Mouse (Mus musculus): ENCODE measurements at regions not wholly inside any gene's neighbourhood (a gene's known extent, or its start where the extent isn't known, plus 50 kb on each side); places are given as distances from the start of the nearest gene placed in this dataset.
"Not testable (repeated sequence)": the region's sequence is repeated elsewhere in the genome, so short reads cannot be mapped to it uniquely, and the experiment has no call there.

- 59% methylated on average over 2 of the region's 2 CpGs for WGBS
- TF ChIP-seq CTCF (IDR thresholded peaks at IDR 0.05; ENCODE audit: insufficient read depth, low read depth, low read length) (no peak), POLR2A (IDR thresholded peaks at IDR 0.05; ENCODE audit: insufficient read depth, low read depth, low read length) (no peak)
- Histone ChIP-seq H3K27ac (ENCODE audit: insufficient read depth, low read depth, low read length) (no peak overlapping the region), H3K4me3 (ENCODE audit: insufficient read depth, low read depth, low read length) (no peak overlapping the region), H3K4me1 (ENCODE audit: control insufficient read depth, insufficient read depth, low read length) (no peaks in the 10 kb centered on the region)
Observed at GRCm38 (mm10) chr8:37099727-37100126, 106.3 kb downstream of the AI429214 start.

GRCm38 (mm10) chr8:37112386-37112785, 119.0 kb downstream of the AI429214 start:
- H3K4me1 ChIP-seq (ENCODE audit: control insufficient read depth, insufficient read depth, low read length); H3K27ac ChIP-seq (ENCODE audit: insufficient read depth, low read depth, low read length); H3K4me3 ChIP-seq (ENCODE audit: insufficient read depth, low read depth, low read length): not testable (repeated sequence)

GRCm38 (mm10) chr8:37125834-37126233, 132.4 kb downstream of the AI429214 start:
- Histone ChIP-seq H3K4me1 (ENCODE audit: control insufficient read depth, insufficient read depth, low read length) (no peaks in the 10 kb centered on the region), H3K4me3 (ENCODE audit: insufficient read depth, low read depth, low read length) (no peak overlapping the region), H3K27ac (ENCODE audit: insufficient read depth, low read depth, low read length) (no peak overlapping the region)
- no peak for TF ChIP-seq CTCF (IDR thresholded peaks at IDR 0.05; ENCODE audit: insufficient read depth, low read depth, low read length)

- TF ChIP-seq POLR2A (IDR thresholded peaks at IDR 0.05; ENCODE audit: insufficient read depth, low read depth, low read length) (no peak), CTCF (IDR thresholded peaks at IDR 0.05; ENCODE audit: insufficient read depth, low read depth, low read length) (no peak)
- no peaks in the 10 kb centered on the region for H3K4me1 ChIP-seq (ENCODE audit: control insufficient read depth, insufficient read depth, low read length)
- WGBS, result 94% methylated on average over 1 of the region's 1 CpGs
- H3K27ac ChIP-seq (ENCODE audit: insufficient read depth, low read depth, low read length), result no peak overlapping the region
- H3K4me3 ChIP-seq (ENCODE audit: insufficient read depth, low read depth, low read length), result no peak overlapping the region
Observed at GRCm38 (mm10) chr8:37129670-37130069, 136.3 kb downstream of the AI429214 start.

- TF ChIP-seq CTCF (IDR thresholded peaks at IDR 0.05; ENCODE audit: insufficient read depth, low read depth, low read length), result no peak
- H3K4me3 ChIP-seq (ENCODE audit: insufficient read depth, low read depth, low read length), result no peak overlapping the region
- no peaks in the 10 kb centered on the region for H3K4me1 ChIP-seq (ENCODE audit: control insufficient read depth, insufficient read depth, low read length)
- WGBS, result 12% methylated on average over 4 of the region's 4 CpGs
- H3K27ac ChIP-seq (ENCODE audit: insufficient read depth, low read depth, low read length), result no peak overlapping the region
Observed at GRCm38 (mm10) chr8:37131988-37132387, 138.6 kb downstream of the AI429214 start.

- WGBS, result 75% methylated on average over 8 of the region's 8 CpGs
- Histone ChIP-seq H3K4me1 (ENCODE audit: control insufficient read depth, insufficient read depth, low read length) (no peaks in the 10 kb centered on the region), H3K27ac (ENCODE audit: insufficient read depth, low read depth, low read length) (no peak overlapping the region), H3K4me3 (ENCODE audit: insufficient read depth, low read depth, low read length) (no peak overlapping the region)
- TF ChIP-seq CTCF (IDR thresholded peaks at IDR 0.05; ENCODE audit: insufficient read depth, low read depth, low read length) (no peak), POLR2A (IDR thresholded peaks at IDR 0.05; ENCODE audit: insufficient read depth, low read depth, low read length) (no peak)
Observed at GRCm38 (mm10) chr8:37134192-37134964, 141.0 kb downstream of the AI429214 start.

- H3K4me1 ChIP-seq (ENCODE audit: control insufficient read depth, insufficient read depth, low read length), result no peaks in the 10 kb centered on the region
- TF ChIP-seq CTCF (IDR thresholded peaks at IDR 0.05; ENCODE audit: insufficient read depth, low read depth, low read length) (no peak), POLR2A (IDR thresholded peaks at IDR 0.05; ENCODE audit: insufficient read depth, low read depth, low read length) (no peak)
- WGBS, result 21% methylated on average over 1 of the region's 1 CpGs
- H3K27ac ChIP-seq (ENCODE audit: insufficient read depth, low read depth, low read length), result no peak overlapping the region
- H3K4me3 ChIP-seq (ENCODE audit: insufficient read depth, low read depth, low read length), result no peak overlapping the region
Observed at GRCm38 (mm10) chr8:37150286-37150685, 156.9 kb downstream of the AI429214 start.

- 93% methylated on average over 7 of the region's 7 CpGs for WGBS
- Histone ChIP-seq H3K4me3 (ENCODE audit: insufficient read depth, low read depth, low read length) (no peak overlapping the region), H3K4me1 (ENCODE audit: control insufficient read depth, insufficient read depth, low read length) (no peaks in the 10 kb centered on the region), H3K27ac (ENCODE audit: insufficient read depth, low read depth, low read length) (no peak overlapping the region)
- no peak for TF ChIP-seq CTCF (IDR thresholded peaks at IDR 0.05; ENCODE audit: insufficient read depth, low read depth, low read length)
Observed at GRCm38 (mm10) chr8:37154361-37154760, 161.0 kb downstream of the AI429214 start.

GRCm38 (mm10) chr8:37154946-37155345, 161.5 kb downstream of the AI429214 start:
- H3K4me1 ChIP-seq (ENCODE audit: control insufficient read depth, insufficient read depth, low read length), result no peaks in the 10 kb centered on the region
- TF ChIP-seq POLR2A (IDR thresholded peaks at IDR 0.05; ENCODE audit: insufficient read depth, low read depth, low read length), result no peak
- no peak for TF ChIP-seq CTCF (IDR thresholded peaks at IDR 0.05; ENCODE audit: insufficient read depth, low read depth, low read length)
- WGBS, result 97% methylated on average over 8 of the region's 8 CpGs
- no peak overlapping the region for H3K4me3 ChIP-seq (ENCODE audit: insufficient read depth, low read depth, low read length)
- H3K27ac ChIP-seq (ENCODE audit: insufficient read depth, low read depth, low read length), result no peak overlapping the region

GRCm38 (mm10) chr8:37159481-37159880, 166.1 kb downstream of the AI429214 start:
- Histone ChIP-seq H3K27ac (ENCODE audit: insufficient read depth, low read depth, low read length) (no peak overlapping the region), H3K4me3 (ENCODE audit: insufficient read depth, low read depth, low read length) (no peak overlapping the region), H3K4me1 (ENCODE audit: control insufficient read depth, insufficient read depth, low read length) (no peaks in the 10 kb centered on the region)
- TF ChIP-seq POLR2A (IDR thresholded peaks at IDR 0.05; ENCODE audit: insufficient read depth, low read depth, low read length) (no peak), CTCF (IDR thresholded peaks at IDR 0.05; ENCODE audit: insufficient read depth, low read depth, low read length) (peak; percentile 67; the same call in 1 of the 2 replicates)
- 5% methylated on average over 9 of the region's 9 CpGs for WGBS
